Mouse (Mus musculus) liver, postnatal 0 days (tissue): ENCODE measurements at regions not wholly inside any gene's neighbourhood (a gene's known extent, or its start where the extent isn't known, plus 50 kb on each side); places are given as distances from the start of the nearest gene placed in this dataset.

ENCODE experiments used
- ATAC-seq: fragments of 200-750 bp; cut with Nextera tagmentation; 2 replicates; pipeline ENCODE4 v1.8.0; 2017; ENCODE audit warnings: mild to moderate bottlenecking, moderate library complexity
- DNase-seq: peaks from one replicate; pipeline ENCODE4 v3.0.0-alpha.2; 2016
- H3K27ac ChIP-seq: fragments of 300-500 bp; sonication (generic); 2 replicates; pipeline ENCODE4 v1.5.1; 2014; ENCODE audit warnings: antibody characterized with exemption, moderate library complexity, mild to moderate bottlenecking, low read depth
- H3K27me3 ChIP-seq: fragments of 300-500 bp; sonication (generic); 2 replicates; pipeline ENCODE4 v1.6.1; 2014; ENCODE audit warnings: low read length, control low read depth, mixed read lengths; ENCODE audit not compliant: insufficient read depth
- H3K36me3 ChIP-seq: fragments of 300-500 bp; sonication (generic); replicated peaks from 2 replicates; pipeline ENCODE4 v1.6.1; 2014; ENCODE audit warnings: mild to moderate bottlenecking, control low read depth, low read length, moderate library complexity, mixed read lengths; ENCODE audit not compliant: insufficient read depth
- H3K4me1 ChIP-seq: fragments of 300-500 bp; sonication (generic); 2 replicates; pipeline ENCODE4 v1.6.1; 2014; ENCODE audit warnings: antibody characterized with exemption, mild to moderate bottlenecking, control low read depth; ENCODE audit not compliant: insufficient read depth
- H3K4me2 ChIP-seq: fragments of 300-500 bp; sonication (generic); 2 replicates; pipeline ENCODE4 v1.6.1; 2014; ENCODE audit warnings: low read depth, mild to moderate bottlenecking, low read length, moderate library complexity, mixed read lengths
- H3K4me3 ChIP-seq: fragments of 300-500 bp; sonication (generic); 2 replicates; pipeline ENCODE4 v1.5.1; 2014; ENCODE audit warnings: low read depth, low read length
- H3K9ac ChIP-seq: fragments of 300-500 bp; sonication (generic); replicated peaks from 2 replicates; pipeline ENCODE4 v1.6.1; 2014; ENCODE audit warnings: mild to moderate bottlenecking, moderate library complexity
- H3K9me3 ChIP-seq: fragments of 300-500 bp; sonication (generic); 2 replicates; pipeline ENCODE4 v1.6.1; 2016; ENCODE audit warnings: mild to moderate bottlenecking, control low read depth, low read length, mixed read lengths
- CTCF ChIP-seq: sonication (generic); IDR thresholded peaks from 2 replicates; pipeline ENCODE4 v1.5.1; 2016; ENCODE audit warnings: antibody characterized with exemption, low read depth
- EP300 ChIP-seq: IDR thresholded peaks from 2 replicates; pipeline ENCODE4 v1.6.1; 2016; ENCODE audit warnings: antibody characterized with exemption, low read depth, mild to moderate bottlenecking
- WGBS: fragments of 180-500 bp; shearing (Covaris S2); extraction: QIAGEN DNeasy Blood & Tissue Kit; methylation state at CpG from one replicate; pipeline ENCODE4 v1.1.7; 2014; ENCODE audit not compliant: insufficient replicate concordance; 5-methylcytosine and 5-hydroxymethylcytosine counted together

- Histone ChIP-seq H3K4me2 (no peak overlapping the region), H3K4me1 (no peaks in the 10 kb centered on the region), H3K9me3 (no peaks in the 10 kb centered on the region), H3K9ac (no peak overlapping the region), H3K4me3 (no peak overlapping the region), H3K27me3 (no peaks in the 10 kb centered on the region), H3K27ac (no peak overlapping the region), H3K36me3 (no peaks in the 10 kb centered on the region)
- WGBS, result 82% methylated on average over 7 of the region's 7 CpGs
- TF ChIP-seq CTCF (no peak), EP300 (no peak)
- DNase-seq (no peak), ATAC-seq (no peak)
Measured at GRCm38 (mm10) chr3:83591206-83591605, 174.9 kb upstream of the Sfrp2 start.

DNA sequence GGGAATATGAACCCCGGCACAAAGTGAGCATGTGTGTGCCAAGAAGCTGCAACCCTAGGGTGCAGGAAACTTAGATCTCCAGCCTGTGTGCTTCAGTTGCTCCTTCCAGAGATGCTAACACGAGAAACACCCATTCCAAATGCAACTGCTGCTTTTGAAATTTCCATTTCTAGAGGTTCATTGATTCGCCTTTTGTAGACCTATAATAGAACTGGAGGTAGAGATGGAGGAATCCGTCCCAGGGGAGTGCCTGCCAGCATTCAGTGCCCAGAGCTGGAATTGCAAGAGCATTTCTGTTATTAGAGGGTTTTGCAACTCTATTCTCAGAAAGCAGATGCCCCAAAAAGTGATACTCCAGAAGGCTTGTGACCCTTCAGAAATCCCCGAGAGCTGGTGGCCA is 172.8 kb upstream of the Sfrp2 start:
- H3K27me3 ChIP-seq, result no peaks in the 10 kb centered on the region
- H3K36me3 ChIP-seq, result no peaks in the 10 kb centered on the region
- H3K4me1 ChIP-seq, result no peaks in the 10 kb centered on the region
- WGBS, result 62% methylated on average over 5 of the region's 5 CpGs
- no peak for DNase-seq
- no peak overlapping the region for H3K4me3 ChIP-seq
- H3K4me2 ChIP-seq, result no peak overlapping the region
- no peak overlapping the region for H3K9ac ChIP-seq
- ATAC-seq, result no peak
- no peaks in the 10 kb centered on the region for H3K9me3 ChIP-seq
- no peak overlapping the region for H3K27ac ChIP-seq
- TF ChIP-seq CTCF, result no peak
- TF ChIP-seq EP300, result no peak

DNA sequence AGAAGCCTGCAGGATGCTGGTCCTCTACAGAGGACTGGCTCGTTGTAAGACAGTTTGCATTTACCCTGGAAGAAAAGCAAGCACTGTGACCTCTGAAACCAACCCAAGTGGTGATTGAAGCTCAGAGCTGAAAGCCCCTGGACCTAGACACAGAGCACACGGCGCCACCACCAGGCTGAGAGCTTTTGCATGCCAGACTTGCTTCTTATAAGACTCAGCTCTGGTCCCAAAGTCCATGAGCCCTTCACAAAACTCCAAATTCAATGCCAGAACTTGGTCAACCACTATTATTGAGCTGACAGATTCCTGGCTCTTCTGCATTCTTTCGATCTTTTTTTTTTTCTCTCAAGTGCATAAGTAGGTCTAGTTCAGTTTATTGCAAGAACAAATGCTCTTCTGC is 164.6 kb upstream of the Sfrp2 start:
- no peak overlapping the region for H3K4me3 ChIP-seq
- no peaks in the 10 kb centered on the region for H3K4me1 ChIP-seq
- 71% methylated on average over 4 of the region's 4 CpGs for WGBS
- no peaks in the 10 kb centered on the region for H3K27me3 ChIP-seq
- TF ChIP-seq CTCF, result no peak
- no peak for TF ChIP-seq EP300
- DNase-seq, result no peak
- no peaks in the 10 kb centered on the region for H3K9me3 ChIP-seq
- no peak overlapping the region for H3K9ac ChIP-seq
- no peak overlapping the region for H3K4me2 ChIP-seq
- ATAC-seq, result no peak
- no peak overlapping the region for H3K27ac ChIP-seq
- no peaks in the 10 kb centered on the region for H3K36me3 ChIP-seq

GRCm38 (mm10) chr3:83609095-83609770 is 156.9 kb upstream of the Sfrp2 start:
- ATAC-seq, result no peak
- TF ChIP-seq CTCF, result no peak
- no peak for TF ChIP-seq EP300
- no peaks in the 10 kb centered on the region for H3K36me3 ChIP-seq
- no peaks in the 10 kb centered on the region for H3K27me3 ChIP-seq
- no peaks in the 10 kb centered on the region for H3K4me1 ChIP-seq
- no peak overlapping the region for H3K27ac ChIP-seq
- WGBS, result 67% methylated on average over 8 of the region's 8 CpGs
- no peak overlapping the region for H3K4me2 ChIP-seq
- no peak overlapping the region for H3K9ac ChIP-seq
- H3K9me3 ChIP-seq, result no peaks in the 10 kb centered on the region
- DNase-seq, result no peak
- no peak overlapping the region for H3K4me3 ChIP-seq

- H3K4me3 ChIP-seq, result no peak overlapping the region
- TF ChIP-seq CTCF (no peak), EP300 (no peak)
- no peaks in the 10 kb centered on the region for H3K27me3 ChIP-seq
- no peak overlapping the region for H3K4me2 ChIP-seq
- H3K9me3 ChIP-seq, result no peaks in the 10 kb centered on the region
- no peak for ATAC-seq
- H3K27ac ChIP-seq, result no peak overlapping the region
- H3K4me1 ChIP-seq, result no peaks in the 10 kb centered on the region
- no peak for DNase-seq
- no peak overlapping the region for H3K9ac ChIP-seq
- no peaks in the 10 kb centered on the region for H3K36me3 ChIP-seq
- WGBS, result 70% methylated on average over 4 of the region's 4 CpGs
Measured at GRCm38 (mm10) chr3:83620435-83620834, 145.7 kb upstream of the Sfrp2 start.

GRCm38 (mm10) chr3:83633032-83633431 is 133.1 kb upstream of the Sfrp2 start:
- H3K4me1 ChIP-seq, result no peaks in the 10 kb centered on the region
- no peak overlapping the region for H3K27ac ChIP-seq
- no peaks in the 10 kb centered on the region for H3K27me3 ChIP-seq
- no peaks in the 10 kb centered on the region for H3K9me3 ChIP-seq
- H3K9ac ChIP-seq, result no peak overlapping the region
- ATAC-seq (no peak), DNase-seq (no peak)
- no peak overlapping the region for H3K4me2 ChIP-seq
- TF ChIP-seq EP300, result no peak
- TF ChIP-seq CTCF, result no peak
- no peaks in the 10 kb centered on the region for H3K36me3 ChIP-seq
- no peak overlapping the region for H3K4me3 ChIP-seq
- WGBS, result 83% methylated on average over 9 of the region's 9 CpGs

DNA sequence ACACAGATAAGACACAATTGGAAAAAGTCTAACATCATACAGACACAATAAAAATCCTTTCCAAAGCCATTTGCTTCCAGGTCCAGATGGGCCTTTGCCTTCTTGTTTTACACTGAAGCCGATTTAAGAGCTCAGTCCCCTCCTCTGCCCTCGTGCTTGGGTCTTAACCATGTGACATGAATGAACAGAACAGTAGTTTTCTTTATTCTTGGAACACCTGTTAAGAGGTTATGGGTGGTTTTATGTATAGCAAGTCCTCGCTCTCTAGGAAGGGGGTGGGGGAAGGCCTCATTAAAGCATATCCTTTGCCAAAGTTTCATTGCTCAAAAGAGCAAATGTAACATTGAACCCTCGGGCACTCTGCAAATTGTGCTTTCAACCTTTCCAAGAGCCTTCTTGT is 125.7 kb upstream of the Sfrp2 start:
- DNase-seq, result no peak
- ATAC-seq, result no peak
- 66% methylated on average over 4 of the region's 4 CpGs for WGBS
- no peak overlapping the region for H3K27ac ChIP-seq
- no peak overlapping the region for H3K4me2 ChIP-seq
- no peaks in the 10 kb centered on the region for H3K9me3 ChIP-seq
- H3K4me1 ChIP-seq, result no peaks in the 10 kb centered on the region
- H3K4me3 ChIP-seq, result no peak overlapping the region
- H3K9ac ChIP-seq, result no peak overlapping the region
- TF ChIP-seq CTCF, result no peak
- no peak for TF ChIP-seq EP300
- no peaks in the 10 kb centered on the region for H3K27me3 ChIP-seq
- H3K36me3 ChIP-seq, result no peaks in the 10 kb centered on the region
